Mouse (Mus musculus): ENCODE results near the gene Cadm4. TPM values are rescaled to one million over a fixed set of nuclear protein-coding genes. Genes with fewer than 3 reads are reported as not detected.
A peak's percentile ranks its signal among the peaks of the same experiment; 100 is the strongest.

The Cadm4 gene
- polyA plus RNA-seq, 1 experiment from 2014 or later, result 71.3 TPM

DNA sequence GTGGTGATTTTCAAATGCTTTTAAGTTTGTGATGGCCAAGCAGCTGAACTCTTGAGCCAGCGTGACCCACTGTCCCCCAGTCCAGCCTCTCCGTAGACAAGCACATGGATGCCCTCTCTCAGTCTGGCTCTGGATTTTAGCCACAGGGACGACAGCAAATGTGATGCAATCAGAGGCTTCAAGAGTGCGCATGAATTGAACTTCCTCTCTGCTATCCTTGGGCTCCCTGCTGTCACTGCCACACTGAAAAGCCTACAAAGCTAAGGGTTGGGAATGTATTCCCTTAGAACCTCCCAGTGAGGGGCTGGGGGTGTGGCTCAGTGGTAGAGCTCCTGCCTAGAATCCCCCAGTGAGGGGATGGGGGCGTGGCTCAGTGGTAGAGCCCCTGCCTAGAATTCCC lies 56.9 kb downstream of the Cadm4 start:
- no peak overlapping the region for H3K9ac ChIP-seq
- no peak for ATAC-seq (ENCODE audit: low read depth)
- 72% methylated on average over 5 of the region's 5 CpGs for whole genome bisulfite sequencing

DNA sequence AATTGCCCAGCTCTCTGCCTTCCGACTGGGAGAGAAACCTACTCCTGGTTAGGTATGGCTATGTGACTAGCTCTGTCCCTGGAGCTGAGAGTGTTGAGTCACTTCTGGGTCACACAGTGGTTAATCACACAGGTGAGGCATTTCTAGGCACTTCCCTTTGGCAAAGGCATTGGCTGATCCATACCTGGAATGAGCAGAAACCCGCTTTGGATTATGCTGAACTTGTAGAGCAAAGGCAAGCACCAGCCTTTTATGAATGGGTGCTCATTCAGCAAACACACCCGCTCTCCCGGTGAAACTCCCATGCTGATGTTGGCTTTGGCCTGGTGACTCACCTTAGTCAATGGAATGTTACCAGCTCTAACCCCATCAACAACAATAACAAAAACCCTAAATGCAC lies 57.9 kb downstream of the Cadm4 start:
- no peak for ATAC-seq (ENCODE audit: low read depth)
- no peak overlapping the region for H3K4me3 ChIP-seq
- WGBS, result 96% methylated on average over 4 of the region's 4 CpGs
- peaks cover 8% of the 10 kb centered on the region for H3K4me1 ChIP-seq (replicated peaks)
- no peaks in the 10 kb centered on the region for H3K27me3 ChIP-seq
- no peak overlapping the region for H3K4me2 ChIP-seq
- H3K9ac ChIP-seq, result no peak overlapping the region
- no peak overlapping the region for H3K27ac ChIP-seq (replicated peaks)
- H3K36me3 ChIP-seq, result peaks cover 22% of the 10 kb centered on the region
- H3K9me3 ChIP-seq, result no peaks in the 10 kb centered on the region

More for the DNA sequence above, 56.9 kb downstream of the Cadm4 start:
- no peak overlapping the region for H3K27ac ChIP-seq (replicated peaks)
- 0 out of 2 replicates have a peak, but pooled peaks cover 2% of the 10 kb centered on the region for H3K27me3 ChIP-seq
- H3K4me2 ChIP-seq, result no peak overlapping the region
- H3K4me3 ChIP-seq, result no peak overlapping the region
- no peaks in the 10 kb centered on the region for H3K9me3 ChIP-seq
- peaks cover 32% of the 10 kb centered on the region for H3K36me3 ChIP-seq
- H3K4me1 ChIP-seq (replicated peaks), result peaks cover 18% of the 10 kb centered on the region

DNA sequence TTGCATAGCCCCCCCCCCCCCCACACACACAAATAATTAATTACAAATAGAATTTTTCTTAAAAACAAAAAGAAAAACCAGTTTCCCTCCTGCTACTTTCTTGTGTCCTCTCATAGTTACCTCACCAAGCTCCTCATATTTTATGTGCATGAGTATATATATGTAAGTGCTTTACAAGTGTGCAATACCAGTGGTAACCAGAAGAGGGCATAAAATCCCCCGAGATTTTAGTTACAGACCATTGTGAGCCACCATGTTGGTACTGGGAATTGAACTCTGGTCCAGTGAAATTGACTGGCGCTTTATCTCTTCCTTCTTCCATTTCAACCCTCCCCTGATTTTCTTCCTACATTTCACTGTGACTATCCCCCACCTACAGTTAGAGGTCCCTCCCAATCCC lies 62.7 kb downstream of the Cadm4 start:
- no peak overlapping the region for H3K4me3 ChIP-seq
- H3K4me1 ChIP-seq (replicated peaks), result peaks cover 15% of the 10 kb centered on the region
- H3K9me3 ChIP-seq, result no peaks in the 10 kb centered on the region
- 80% methylated on average over 2 of the region's 2 CpGs for WGBS
- no peaks in the 10 kb centered on the region for H3K27me3 ChIP-seq
- H3K36me3 ChIP-seq, result peaks cover 11% of the 10 kb centered on the region; the same call in 1 of the 2 replicates
- H3K27ac ChIP-seq (replicated peaks), result no peak overlapping the region
- no peak overlapping the region for H3K4me2 ChIP-seq
- no peak for ATAC-seq (ENCODE audit: low read depth)
- H3K9ac ChIP-seq, result no peak overlapping the region

DNA sequence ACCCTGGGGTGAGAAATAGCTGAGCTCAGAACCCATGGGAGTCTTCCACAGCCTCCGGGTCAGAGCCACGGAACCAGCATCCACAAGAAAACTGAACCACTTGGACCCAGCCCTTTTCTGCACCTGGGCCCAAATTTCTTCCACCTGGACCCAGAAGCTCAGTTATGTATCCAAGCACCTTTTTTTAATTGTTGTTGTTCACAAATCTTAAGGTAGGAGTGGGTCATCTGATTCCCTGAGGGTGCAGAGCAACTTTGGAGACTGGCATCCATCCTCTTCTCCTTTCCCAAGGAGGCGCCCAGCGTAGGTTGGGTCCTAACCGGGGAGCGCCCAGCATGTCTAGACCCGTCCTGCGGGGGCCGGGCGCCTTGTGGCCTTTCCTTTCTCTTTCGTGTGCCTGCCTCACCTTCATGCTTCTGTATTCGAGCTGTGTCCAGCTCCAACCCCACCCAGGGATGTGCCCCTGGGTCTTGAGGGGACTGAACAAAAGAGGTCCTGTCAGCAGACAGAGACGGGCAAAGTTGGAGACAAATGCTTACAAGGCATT lies 64.3 kb downstream of the Cadm4 start, which contains the start of the genes Pinlyp and Xrcc1:
TSS of gene Pinlyp (minus strand) at position 51 of the 547 bp plus-strand sequence.
TSS of gene Xrcc1 (plus strand) at position 222 of the 547 bp plus-strand sequence.
- H3K9me3 ChIP-seq, result no peaks in the 10 kb centered on the region
- H3K36me3 ChIP-seq, result peaks cover 26% of the 10 kb centered on the region
- no peaks in the 10 kb centered on the region for H3K27me3 ChIP-seq
- H3K27ac ChIP-seq (replicated peaks), result peak within 1 kb of the TSS; percentile 64
- WGBS, result 42% methylated on average over 13 of the region's 13 CpGs
- peak within 1 kb of the TSS; percentile 69 for H3K4me2 ChIP-seq
- H3K4me1 ChIP-seq (replicated peaks), result peaks cover 15% of the 10 kb centered on the region
- peak within 1 kb of the TSS; percentile 84 for H3K4me3 ChIP-seq
- peak within 1 kb of the TSS; percentile 89 for H3K9ac ChIP-seq
- ATAC-seq (ENCODE audit: low read depth), result peak; percentile 19

DNA sequence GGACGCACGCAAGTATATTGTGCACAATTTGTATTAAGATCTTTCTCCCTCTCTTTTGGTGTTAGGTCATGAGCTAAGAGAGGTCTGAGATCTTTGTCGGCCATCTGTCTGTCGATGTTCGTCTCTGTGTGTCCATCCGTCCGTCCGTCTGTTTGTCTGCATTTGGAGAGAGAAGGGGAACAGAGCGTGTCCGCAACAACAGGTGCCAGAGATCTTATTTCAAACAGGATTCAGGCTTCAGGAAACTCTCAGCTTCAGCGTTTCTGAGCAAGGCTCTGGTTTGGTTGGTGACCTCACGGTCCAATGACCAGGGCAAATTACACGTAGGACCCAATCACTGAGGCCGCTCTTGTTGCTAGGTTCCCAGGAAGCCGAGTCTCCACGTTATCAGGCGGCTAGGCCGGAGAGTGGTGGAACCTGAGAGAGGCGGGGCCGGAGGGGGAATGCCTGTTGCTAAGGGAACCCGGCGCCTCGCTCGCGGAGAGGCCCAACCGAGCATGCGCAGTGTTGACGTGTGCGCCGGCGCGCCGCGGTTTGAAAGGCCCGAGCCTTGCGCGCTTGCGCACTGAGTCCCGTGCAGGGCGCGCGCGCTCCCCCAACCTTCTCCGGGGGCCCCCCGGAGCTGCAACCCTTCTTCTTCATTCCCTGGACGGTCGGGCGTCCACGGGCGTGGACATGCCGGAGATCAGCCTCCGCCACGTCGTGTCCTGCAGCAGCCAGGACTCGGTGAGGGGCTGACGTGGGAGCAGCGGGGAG lies 65.0 kb downstream of the Cadm4 start:
- 1% methylated on average over 57 of the region's 57 CpGs for WGBS
- Histone ChIP-seq H3K9ac (peak overlapping the region; percentile 89), H3K27me3 (no peaks in the 10 kb centered on the region), H3K4me1 (replicated peaks) (peaks cover 15% of the 10 kb centered on the region), H3K9me3 (no peaks in the 10 kb centered on the region), H3K27ac (replicated peaks) (peak overlapping the region; percentile 64), H3K4me2 (peak overlapping the region; percentile 69), H3K36me3 (peaks cover 31% of the 10 kb centered on the region), H3K4me3 (peak overlapping the region; percentile 84)
- ATAC-seq (ENCODE audit: low read depth), result peak; percentile 97

DNA sequence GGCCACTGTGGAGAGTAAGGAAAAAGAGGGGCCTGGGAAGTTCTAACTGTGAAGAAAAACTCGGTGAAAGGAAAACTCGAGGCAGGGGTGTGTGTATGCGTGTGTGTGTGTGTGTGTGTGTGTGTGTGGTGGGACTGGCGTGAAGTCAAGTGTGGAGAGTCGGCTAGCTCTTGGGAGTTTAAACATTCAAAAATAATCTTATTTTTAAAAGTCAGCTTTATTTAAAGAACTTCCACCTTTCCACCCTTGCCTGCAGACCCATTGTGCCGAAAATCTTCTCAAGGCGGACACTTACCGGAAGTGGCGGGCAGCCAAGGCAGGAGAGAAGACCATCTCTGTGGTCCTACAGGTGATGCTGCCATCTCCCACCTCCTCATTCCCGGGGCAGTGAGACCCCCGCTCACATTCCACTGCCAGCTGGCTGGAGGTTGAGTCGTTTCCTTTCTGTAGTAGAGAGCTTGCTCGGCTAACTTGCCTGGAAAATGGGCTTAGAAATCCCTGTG lies 65.8 kb downstream of the Cadm4 start:
- Histone ChIP-seq H3K27me3 (no peaks in the 10 kb centered on the region), H3K4me1 (replicated peaks) (peaks cover 15% of the 10 kb centered on the region), H3K9ac (peak overlapping the region; percentile 89), H3K4me3 (peak overlapping the region; percentile 84), H3K27ac (replicated peaks) (peak overlapping the region; percentile 64), H3K4me2 (peak overlapping the region; percentile 69), H3K36me3 (peaks cover 38% of the 10 kb centered on the region), H3K9me3 (no peaks in the 10 kb centered on the region)
- ATAC-seq (ENCODE audit: low read depth), result peak; percentile 30; the same call in 1 of the 2 replicates
- WGBS, result 34% methylated on average over 13 of the region's 13 CpGs

DNA sequence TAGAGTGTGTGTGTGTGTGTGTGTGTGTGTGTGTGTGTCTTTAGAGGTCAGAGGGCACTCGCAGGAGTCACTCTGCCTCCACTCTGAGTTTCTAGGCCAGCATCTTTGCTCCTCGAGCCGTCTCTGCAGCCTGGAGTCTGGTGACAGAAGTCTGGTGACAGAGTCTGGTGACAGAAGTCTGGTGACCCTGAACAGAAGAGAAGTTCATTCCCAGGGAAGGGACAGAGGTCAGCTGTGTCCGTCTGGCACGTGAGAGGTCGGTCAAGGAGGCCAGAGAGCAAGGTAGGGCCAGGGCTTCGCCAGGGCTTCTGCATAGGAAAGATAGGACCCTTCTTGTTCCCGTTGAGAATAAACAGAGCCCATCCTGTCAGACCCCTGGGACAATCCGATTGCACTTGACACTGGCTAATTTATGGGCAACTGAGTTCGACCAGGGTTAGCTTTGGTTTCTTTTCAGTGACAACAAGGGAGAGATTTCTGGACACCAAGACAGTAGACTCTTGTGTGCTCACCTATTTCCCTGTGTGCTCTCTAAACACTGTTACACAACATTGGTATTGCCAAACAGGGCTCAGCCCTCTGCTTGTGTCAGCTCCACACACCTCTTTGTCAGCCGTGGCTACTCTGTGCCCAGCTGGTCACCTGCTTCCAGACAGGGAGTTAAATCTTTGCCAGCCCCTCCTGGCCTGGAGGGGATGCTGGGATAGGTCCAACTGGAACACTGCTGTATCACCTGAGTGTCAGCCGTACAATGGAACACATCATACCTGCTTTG lies 70.3 kb downstream of the Cadm4 start:
- H3K4me3 ChIP-seq, result no peak overlapping the region
- H3K9me3 ChIP-seq, result no peaks in the 10 kb centered on the region
- ATAC-seq (ENCODE audit: low read depth), result no peak
- WGBS, result 80% methylated on average over 12 of the region's 12 CpGs
- no peak overlapping the region for H3K27ac ChIP-seq (replicated peaks)
- H3K27me3 ChIP-seq, result no peaks in the 10 kb centered on the region
- H3K4me2 ChIP-seq, result no peak overlapping the region
- H3K9ac ChIP-seq, result no peak overlapping the region
- peaks cover 9% of the 10 kb centered on the region for H3K4me1 ChIP-seq (replicated peaks)
- H3K36me3 ChIP-seq, result peaks cover 65% of the 10 kb centered on the region

Other genes starting within 250 kb of the Cadm4 start
- gene Zfp109, start 244.5 kb upstream of the Cadm4 start, polyA plus RNA-seq (2015; fragmentation: Nextera tagmentation; extraction: Ambion mirVana), result 4.4 TPM in 2 replicates
- 4.9 and 5.5 TPM in 2 replicates for gene Zfp108, start 227.2 kb upstream of the Cadm4 start, polyA plus RNA-seq (2015; fragmentation: Nextera tagmentation; extraction: Ambion mirVana)
- gene Zfp93, start 211.6 kb upstream of the Cadm4 start, polyA plus RNA-seq (2015; fragmentation: Nextera tagmentation; extraction: Ambion mirVana), result 6.9 and 7.6 TPM in 2 replicates
- gene Zfp61, start 180.8 kb upstream of the Cadm4 start, polyA plus RNA-seq (2015; fragmentation: Nextera tagmentation; extraction: Ambion mirVana), result 39.8 and 49.2 TPM in 2 replicates
- gene Zfp94, start 165.4 kb upstream of the Cadm4 start, polyA plus RNA-seq (2015; fragmentation: Nextera tagmentation; extraction: Ambion mirVana), result 18.2 and 19.2 TPM in 2 replicates
- gene Tescl, start 148.1 kb upstream of the Cadm4 start, polyA plus RNA-seq (2015; fragmentation: Nextera tagmentation; extraction: Ambion mirVana), result 0.31 TPM in 1 of 2 replicates, not detected in the other
- not detected in 2 replicates for gene Lypd5, start 132.8 kb upstream of the Cadm4 start, polyA plus RNA-seq (2015; fragmentation: Nextera tagmentation; extraction: Ambion mirVana)
- 2.1 and 2.2 TPM in 2 replicates for gene Kcnn4, start 111.8 kb upstream of the Cadm4 start, polyA plus RNA-seq (2015; fragmentation: Nextera tagmentation; extraction: Ambion mirVana)
- gene Smg9, start 82.4 kb upstream of the Cadm4 start, polyA plus RNA-seq (2015; fragmentation: Nextera tagmentation; extraction: Ambion mirVana), result 36.2 and 37.7 TPM in 2 replicates
- not detected in 2 replicates for gene Irgc1, start 29.7 kb upstream of the Cadm4 start, polyA plus RNA-seq (2015; fragmentation: Nextera tagmentation; extraction: Ambion mirVana)
- 1.3 and 2.2 TPM in 2 replicates for gene Plaur, start 19.5 kb upstream of the Cadm4 start, polyA plus RNA-seq (2015; fragmentation: Nextera tagmentation; extraction: Ambion mirVana)
- gene Zfp428, start 25.0 kb downstream of the Cadm4 start, polyA plus RNA-seq (2015; fragmentation: Nextera tagmentation; extraction: Ambion mirVana), result 243 and 251 TPM in 2 replicates
- 1.1 and 1.5 TPM in 2 replicates for gene AC161166.1, start 30.4 kb downstream of the Cadm4 start, polyA plus RNA-seq (2015; fragmentation: Nextera tagmentation; extraction: Ambion mirVana)
- 20.9 and 21.2 TPM in 2 replicates for gene Irgq, start 48.7 kb downstream of the Cadm4 start, polyA plus RNA-seq (2015; fragmentation: Nextera tagmentation; extraction: Ambion mirVana)
- gene Pinlyp, start 64.1 kb downstream of the Cadm4 start, polyA plus RNA-seq (2015; fragmentation: Nextera tagmentation; extraction: Ambion mirVana), result not detected in 2 replicates
- 66.3 and 79.2 TPM in 2 replicates for gene Xrcc1, start 64.3 kb downstream of the Cadm4 start, polyA plus RNA-seq (2015; fragmentation: Nextera tagmentation; extraction: Ambion mirVana)
- gene Ethe1, start 105.5 kb downstream of the Cadm4 start, polyA plus RNA-seq (2015; fragmentation: Nextera tagmentation; extraction: Ambion mirVana), result 18.1 and 21.9 TPM in 2 replicates
- 7.7 and 8.4 TPM in 2 replicates for gene Zfp575, start 105.6 kb downstream of the Cadm4 start, polyA plus RNA-seq (2015; fragmentation: Nextera tagmentation; extraction: Ambion mirVana)
- not detected in 2 replicates for gene Phldb3, start 128.7 kb downstream of the Cadm4 start, polyA plus RNA-seq (2015; fragmentation: Nextera tagmentation; extraction: Ambion mirVana)
- 0.22 and 0.23 TPM in 2 replicates for gene Lypd3, start 154.5 kb downstream of the Cadm4 start, polyA plus RNA-seq (2015; fragmentation: Nextera tagmentation; extraction: Ambion mirVana)
- not detected in 2 replicates for gene Tex101, start 194.7 kb downstream of the Cadm4 start, polyA plus RNA-seq (2015; fragmentation: Nextera tagmentation; extraction: Ambion mirVana)
- gene BC049730, start 227.2 kb downstream of the Cadm4 start, polyA plus RNA-seq (2015; fragmentation: Nextera tagmentation; extraction: Ambion mirVana), result not detected in 2 replicates
- not detected in 2 replicates for gene Gm4763, start 244.9 kb downstream of the Cadm4 start, polyA plus RNA-seq (2015; fragmentation: Nextera tagmentation; extraction: Ambion mirVana)

Measured in neural tube, embryonic 13.5 days (tissue).